Mouse (Mus musculus): ENCODE measurements around the gene Dnah8.

GRCm38 (mm10) chr17:30613350-30613749 lies 10.8 kb upstream of the Dnah8 start:
- TF ChIP-seq CTCF (IDR thresholded peaks at IDR 0.05; ENCODE audit: extremely low read depth, insufficient read depth, low read length), result no peak
- TF ChIP-seq POLR2A (IDR thresholded peaks at IDR 0.05; ENCODE audit: extremely low read depth, insufficient read depth, low read length), result no peak
